Mouse (Mus musculus) heart, embryonic 14.5 days (tissue): ENCODE results near the gene Pus7l. TPM values are rescaled to one million over a fixed set of nuclear protein-coding genes. Genes with fewer than 3 reads are reported as not detected.

ENCODE experiments used
- ATAC-seq: fragments of 200-750 bp; cut with Nextera tagmentation; 2 replicates; pipeline ENCODE4 v1.8.0; 2017; ENCODE audit warnings: low read depth, moderate TSS enrichment; ENCODE audit not compliant: insufficient number of reproducible peaks, insufficient read depth, low FRiP score
- H3K27ac ChIP-seq, 2 experiments: fragments of 200-500 bp in 1 of 2; fragments of 300-500 bp in 1 of 2; sonication (generic) in 1 of 2; replicated peaks in 1 of 2; 2 replicates each; pipeline ENCODE4 v1.5.1; 2012 to 2014; ENCODE audit warnings: low read depth in 2 of 2, low read length in 2 of 2, control low read depth in 1 of 2, mild to moderate bottlenecking in 1 of 2, mixed read lengths in 1 of 2; ENCODE audit not compliant: control insufficient read depth in 1 of 2, insufficient read depth in 1 of 2
- H3K27me3 ChIP-seq: fragments of 300-500 bp; sonication (generic); 2 replicates; pipeline ENCODE4 v1.6.1; 2014; ENCODE audit warnings: mild to moderate bottlenecking, low read length, control low read depth; ENCODE audit not compliant: control insufficient read depth, insufficient read depth
- H3K36me3 ChIP-seq: fragments of 300-500 bp; sonication (generic); 2 replicates; pipeline ENCODE4 v1.6.1; 2014; ENCODE audit warnings: mild to moderate bottlenecking, control low read depth, low read length, mixed read lengths; ENCODE audit not compliant: control insufficient read depth, insufficient read depth
- H3K4me1 ChIP-seq, 2 experiments: fragments of 200-500 bp in 1 of 2; fragments of 300-500 bp in 1 of 2; sonication (generic) in 1 of 2; 2 replicates each; pipeline ENCODE4 v1.6.1; 2012 to 2014; ENCODE audit warnings: low read length in 2 of 2, control low read depth in 1 of 2, mixed read lengths in 1 of 2; ENCODE audit not compliant: control insufficient read depth in 2 of 2, insufficient read depth in 2 of 2
- H3K4me2 ChIP-seq: fragments of 300-500 bp; sonication (generic); 2 replicates; pipeline ENCODE4 v1.6.1; 2014; ENCODE audit warnings: mild to moderate bottlenecking, low read length
- H3K4me3 ChIP-seq, 2 experiments: fragments of 200-500 bp in 1 of 2; fragments of 300-500 bp in 1 of 2; sonication (generic) in 1 of 2; 2 replicates each; pipeline ENCODE4 v1.5.1; 2012 to 2014; ENCODE audit warnings: low read length in 2 of 2, mild to moderate bottlenecking in 2 of 2, control low read depth in 1 of 2, low read depth in 1 of 2, moderate library complexity in 1 of 2; ENCODE audit not compliant: control insufficient read depth in 1 of 2, insufficient read depth in 1 of 2
- H3K9ac ChIP-seq: fragments of 300-500 bp; sonication (generic); 2 replicates; pipeline ENCODE4 v1.6.1; 2014; ENCODE audit warnings: mild to moderate bottlenecking, low read length
- H3K9me3 ChIP-seq: fragments of 300-500 bp; sonication (generic); 2 replicates; pipeline ENCODE4 v1.6.1; 2016; ENCODE audit warnings: low read length, control low read depth; ENCODE audit not compliant: control insufficient read depth
- whole genome bisulfite sequencing: fragments of 180-500 bp; shearing (Covaris S2); extraction: QIAGEN DNeasy Blood & Tissue Kit; methylation state at CpG from one replicate; pipeline ENCODE4 v1.1.7; 2014; 5-methylcytosine and 5-hydroxymethylcytosine counted together
- polyA plus RNA-seq: library from polyadenylated mRNA; unstranded; fragments of >200 nt; fragmentation: Nextera tagmentation; extraction: Ambion mirVana; gene quantifications from 2 replicates; pipeline ENCODE4 v1.2.1, GENCODE M21; 2014

The Pus7l gene
- polyA plus RNA-seq, 1 experiment from 2014 or later, result 4.1 TPM

DNA sequence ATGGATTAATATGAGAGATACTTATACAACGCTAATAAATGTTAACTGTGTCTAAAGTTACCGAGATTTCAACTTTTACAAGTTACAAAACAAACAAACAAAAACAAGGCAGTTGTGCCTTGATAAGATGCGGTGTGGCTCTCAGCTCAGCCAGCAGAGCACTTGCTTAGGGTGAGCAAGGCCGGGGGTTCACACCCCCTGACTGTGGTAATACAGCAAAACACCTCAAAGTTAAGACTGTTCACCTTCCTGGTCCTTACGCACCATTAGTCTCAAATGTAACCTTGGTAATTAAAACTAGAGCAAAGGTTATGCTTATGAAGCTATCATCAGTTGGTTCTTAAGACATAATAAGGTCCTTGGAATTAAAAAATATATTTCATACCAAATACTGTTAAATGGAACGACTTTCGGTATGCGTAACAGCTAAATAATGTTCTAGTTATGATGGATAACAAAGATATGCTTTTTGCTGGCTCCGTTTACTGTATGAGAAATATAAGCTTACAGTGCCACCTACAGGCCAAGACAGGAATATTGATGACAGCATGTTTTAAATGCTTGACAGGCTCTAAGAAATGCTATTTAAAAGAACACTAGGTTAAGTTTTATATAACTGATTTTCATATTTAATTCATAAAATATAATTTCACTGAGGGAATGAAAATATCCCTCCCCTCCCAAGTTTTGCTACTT is 23.0 kb downstream of the Pus7l start:
- Histone ChIP-seq H3K36me3 (0 out of 2 replicates have a peak, but pooled peaks cover 4% of the 10 kb centered on the region), H3K27ac (no peak overlapping the region), H3K4me3 (no peak overlapping the region), H3K9me3 (no peaks in the 10 kb centered on the region), H3K9ac (no peak overlapping the region), H3K4me2 (no peak overlapping the region), H3K27me3 (no peaks in the 10 kb centered on the region), H3K4me1 (no peaks in the 10 kb centered on the region)
- no peak for ATAC-seq
- WGBS, result 38% methylated on average over 9 of the region's 9 CpGs

DNA sequence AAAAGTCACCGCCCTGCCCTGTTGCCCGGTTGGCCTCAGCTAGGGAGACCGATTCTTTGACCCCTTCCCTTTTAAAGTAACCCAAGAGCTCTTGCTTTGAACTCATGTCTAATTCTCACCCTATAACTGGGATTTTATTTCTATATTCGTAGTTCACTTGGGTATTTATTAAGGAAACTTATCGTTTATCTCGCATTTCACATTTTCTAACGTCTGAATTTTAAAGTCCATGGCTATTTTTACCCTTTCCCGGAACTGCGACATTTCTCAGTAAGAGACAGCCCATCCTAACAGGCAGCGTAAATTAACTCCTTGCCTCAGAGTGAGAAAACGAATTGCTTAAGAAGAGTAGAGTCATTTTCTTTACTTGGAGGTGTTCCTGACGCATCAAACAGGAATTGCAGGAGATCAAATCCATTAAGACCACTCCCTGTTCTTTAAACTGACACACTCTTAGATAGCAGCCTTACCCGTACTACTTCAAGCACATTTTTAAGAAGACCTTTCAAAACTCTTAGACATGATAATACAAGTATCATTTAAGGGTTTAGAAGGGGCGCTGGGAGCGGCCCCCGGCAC is 25.3 kb downstream of the Pus7l start:
- Histone ChIP-seq H3K4me1 (no peaks in the 10 kb centered on the region), H3K9me3 (no peaks in the 10 kb centered on the region), H3K27ac (no peak overlapping the region), H3K9ac (no peak overlapping the region), H3K4me3 (no peak overlapping the region), H3K36me3 (no peaks in the 10 kb centered on the region), H3K4me2 (0 out of 2 replicates have a peak overlapping the region, but pooled peaks have one; percentile 18), H3K27me3 (no peaks in the 10 kb centered on the region)
- 62% methylated on average over 16 of the region's 16 CpGs for WGBS
- ATAC-seq, result no peak

DNA sequence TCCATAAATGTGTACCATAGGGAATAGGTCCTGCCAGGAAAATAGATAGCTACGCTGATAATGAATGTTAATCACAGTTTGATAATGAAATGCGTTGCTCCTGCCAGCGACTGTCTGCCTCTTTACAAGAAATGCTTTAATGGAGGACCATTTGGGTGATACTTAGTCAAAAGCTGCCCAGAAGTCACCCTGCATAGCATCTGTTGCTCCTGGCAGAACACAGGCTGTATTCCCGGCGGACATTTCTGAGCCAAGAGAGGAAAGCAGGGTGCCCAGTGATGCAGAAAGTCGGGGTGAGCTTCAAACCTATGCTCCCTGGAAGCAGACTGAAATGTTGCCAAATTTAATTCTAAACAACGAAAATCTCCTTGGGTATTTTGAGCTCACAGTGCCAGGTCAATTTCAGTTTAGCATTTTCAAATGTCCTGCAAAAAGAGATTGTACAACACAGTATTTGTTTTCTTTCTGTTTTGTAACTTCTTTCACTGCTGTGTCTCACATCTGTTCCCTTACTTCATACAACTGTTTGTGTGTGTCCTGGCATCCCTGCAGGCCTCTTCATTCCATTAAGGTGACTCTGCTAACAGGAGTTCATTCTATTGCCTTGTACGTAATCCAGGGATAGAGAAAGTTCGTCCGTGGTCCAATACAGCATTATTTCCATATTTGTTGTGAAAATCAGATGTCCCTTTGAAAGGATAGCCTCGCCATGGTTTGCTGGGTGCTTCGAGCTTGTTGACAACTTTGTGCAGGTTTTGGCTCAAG is 39.7 kb downstream of the Pus7l start:
- no peak overlapping the region for H3K9ac ChIP-seq
- no peak overlapping the region for H3K4me2 ChIP-seq
- no peaks in the 10 kb centered on the region; a peak in 1 of 4 replicates for H3K4me1 ChIP-seq
- ATAC-seq, result no peak
- H3K9me3 ChIP-seq, result peaks cover 3% of the 10 kb centered on the region
- H3K27ac ChIP-seq, result no peak overlapping the region
- 73% methylated on average over 12 of the region's 12 CpGs for WGBS
- H3K4me3 ChIP-seq, result no peak overlapping the region
- no peaks in the 10 kb centered on the region for H3K27me3 ChIP-seq
- no peaks in the 10 kb centered on the region for H3K36me3 ChIP-seq

DNA sequence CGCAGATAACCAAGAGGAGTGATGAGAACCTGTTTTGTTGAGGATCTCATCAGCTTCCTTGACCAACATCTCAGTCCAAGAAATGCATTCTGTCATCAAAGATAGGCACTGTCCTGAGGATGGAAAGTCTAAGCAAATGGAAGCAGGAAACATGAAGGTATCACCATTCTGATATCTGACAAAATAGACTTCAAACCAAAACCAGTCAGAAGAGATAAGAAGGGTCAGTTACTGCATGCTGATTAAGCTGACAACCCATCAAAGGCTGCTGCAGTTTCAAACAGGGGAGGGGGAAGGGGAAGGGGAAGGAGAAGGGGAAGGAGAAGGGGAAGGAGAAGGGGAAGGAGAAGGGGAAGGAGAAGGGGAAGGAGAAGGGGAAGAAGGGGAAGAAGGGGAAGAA is 44.1 kb downstream of the Pus7l start:
- no peaks in the 10 kb centered on the region for H3K27me3 ChIP-seq
- H3K9me3 ChIP-seq, result peaks cover 3% of the 10 kb centered on the region; the same call in 1 of the 2 replicates
- H3K27ac ChIP-seq, result no peak overlapping the region
- H3K36me3 ChIP-seq, result no peaks in the 10 kb centered on the region
- ATAC-seq, result no peak
- H3K9ac ChIP-seq, result no peak overlapping the region
- 41% methylated on average over 1 of the region's 1 CpGs for WGBS
- no peaks in the 10 kb centered on the region for H3K4me1 ChIP-seq
- no peak overlapping the region for H3K4me3 ChIP-seq
- no peak overlapping the region for H3K4me2 ChIP-seq

DNA sequence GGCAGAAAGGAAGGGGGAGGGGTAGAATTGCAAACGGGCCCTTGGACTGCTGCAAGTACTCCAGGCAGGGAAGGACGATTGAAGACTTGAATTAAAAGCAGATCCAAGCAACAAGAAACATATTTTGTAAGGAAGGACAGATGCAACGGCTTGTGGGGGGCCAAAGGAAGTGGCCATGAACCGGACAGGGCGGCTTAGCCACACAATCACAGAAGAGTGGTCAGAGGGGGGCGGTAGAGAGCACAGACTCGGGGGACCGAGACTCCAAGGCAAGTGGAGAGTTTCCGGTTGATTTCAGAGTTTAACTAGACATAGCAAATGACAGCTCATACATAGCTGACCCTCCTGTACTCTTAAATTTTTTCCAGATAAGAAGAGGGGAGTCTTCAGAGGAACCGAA is 47.4 kb downstream of the Pus7l start:
- 72% methylated on average over 10 of the region's 10 CpGs for WGBS
- peaks cover 5% of the 10 kb centered on the region; the same call in 1 of the 2 replicates for H3K9me3 ChIP-seq
- no peak overlapping the region for H3K9ac ChIP-seq
- no peak overlapping the region for H3K4me3 ChIP-seq
- no peaks in the 10 kb centered on the region for H3K4me1 ChIP-seq
- no peak overlapping the region for H3K27ac ChIP-seq
- no peak for ATAC-seq
- no peaks in the 10 kb centered on the region for H3K36me3 ChIP-seq
- H3K27me3 ChIP-seq, result no peaks in the 10 kb centered on the region
- no peak overlapping the region for H3K4me2 ChIP-seq

DNA sequence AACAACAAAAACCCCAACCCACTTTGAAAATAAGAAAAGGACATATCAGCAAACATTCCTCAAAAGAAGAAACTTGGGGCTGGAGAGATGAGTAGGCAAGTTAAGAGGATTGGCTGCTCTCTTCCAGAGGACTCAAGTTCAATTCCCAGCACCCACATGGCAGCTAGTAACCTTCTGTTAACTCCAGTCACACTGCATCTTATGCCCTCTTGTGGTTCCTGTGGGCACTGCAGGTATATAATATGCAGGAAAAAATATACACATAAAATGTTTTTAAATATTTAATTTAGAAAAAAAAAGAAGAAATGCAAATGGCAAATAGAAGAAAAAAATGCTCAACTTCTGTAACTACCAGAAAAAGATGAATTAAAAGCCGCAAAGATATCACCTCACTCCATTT is 48.9 kb downstream of the Pus7l start:
- H3K27me3 ChIP-seq, result no peaks in the 10 kb centered on the region
- H3K9ac ChIP-seq, result no peak overlapping the region
- no peaks in the 10 kb centered on the region for H3K4me1 ChIP-seq
- ATAC-seq, result no peak
- no peak overlapping the region for H3K4me2 ChIP-seq
- no peak overlapping the region for H3K27ac ChIP-seq
- H3K4me3 ChIP-seq, result no peak overlapping the region
- WGBS, result 95% methylated on average over 1 of the region's 1 CpGs
- H3K9me3 ChIP-seq, result peaks cover 5% of the 10 kb centered on the region; the same call in 1 of the 2 replicates
- no peaks in the 10 kb centered on the region for H3K36me3 ChIP-seq

DNA sequence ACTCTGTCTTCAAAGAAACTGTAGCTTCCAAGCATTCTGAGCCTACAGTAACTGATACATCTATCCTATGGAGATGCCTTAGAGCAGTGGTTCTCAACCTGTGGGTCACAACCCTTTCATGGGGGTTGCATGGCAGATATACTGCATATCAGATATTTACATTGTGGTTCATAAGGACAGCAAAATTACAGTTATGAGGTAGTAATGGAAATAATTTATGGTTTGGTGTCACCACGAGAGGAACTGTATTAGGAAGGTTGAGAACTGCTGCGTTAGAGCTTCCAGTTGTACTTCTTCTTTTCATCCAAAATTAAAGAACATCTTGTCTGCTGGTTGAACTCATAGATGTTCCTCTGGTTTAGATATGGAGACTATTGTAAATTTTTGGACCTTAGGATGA is 53.9 kb downstream of the Pus7l start:
- Histone ChIP-seq H3K4me2 (no peak overlapping the region), H3K36me3 (no peaks in the 10 kb centered on the region), H3K9me3 (peaks cover 4% of the 10 kb centered on the region; the same call in 1 of the 2 replicates), H3K9ac (no peak overlapping the region), H3K27me3 (no peaks in the 10 kb centered on the region), H3K4me3 (no peak overlapping the region), H3K27ac (no peak overlapping the region), H3K4me1 (no peaks in the 10 kb centered on the region)
- no peak for ATAC-seq
- WGBS, result 85% methylated on average over 2 of the region's 2 CpGs
